Mouse (Mus musculus): ENCODE data around the gene Btbd35f19.
"Not testable (repeated sequence)": the region's sequence is repeated elsewhere in the genome, so short reads cannot be mapped to it uniquely, and the experiment has no call there.

The Btbd35f19 gene

DNA sequence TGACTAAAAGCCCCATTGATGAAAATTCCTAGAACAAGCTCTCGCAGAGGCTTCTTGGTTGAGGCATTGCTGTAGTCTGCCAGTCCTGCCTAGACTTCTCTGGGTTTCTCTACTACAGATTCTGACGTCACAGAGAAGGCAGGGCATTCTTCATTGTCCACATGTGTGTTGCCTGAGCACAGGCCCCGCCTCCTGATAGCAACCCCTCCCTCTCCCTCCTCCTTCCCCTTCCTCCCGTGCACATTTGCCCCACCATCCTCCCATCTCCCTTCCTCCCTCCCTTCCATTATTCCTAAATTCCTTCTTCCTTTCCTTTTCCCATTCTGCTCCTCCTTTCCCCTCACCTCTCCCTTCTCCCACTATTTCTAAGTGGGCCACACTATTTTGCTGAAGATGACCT lies at the start of gene Btbd35f19:
Gene Btbd35f19, minus strand, starts transcription at position 101 of the 400 bp plus-strand sequence.
- not testable (repeated sequence) for DNase-seq

DNA sequence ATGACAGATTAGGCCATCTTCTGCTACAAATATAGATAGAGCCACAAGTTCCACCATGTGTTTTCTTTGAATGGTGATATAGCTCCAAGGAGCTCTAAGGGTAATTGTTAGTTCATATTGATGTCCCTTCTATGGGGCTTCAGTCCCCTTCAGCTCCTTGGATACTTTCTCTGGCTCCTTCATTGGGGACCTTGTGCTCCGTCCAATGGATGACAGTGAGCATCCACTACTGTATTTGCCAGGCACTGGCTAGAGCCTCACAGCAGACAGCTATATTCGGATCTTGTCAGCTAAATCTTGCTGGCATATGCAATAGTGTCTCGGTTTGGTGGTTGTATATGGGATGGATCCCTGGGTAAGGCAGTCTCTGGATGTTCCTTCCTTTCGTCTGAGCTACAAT lies 41.8 kb downstream of the Btbd35f19 start:
- DNase-seq: not testable (repeated sequence)

GRCm38 (mm10) chrX:31336154-31336553 lies 47.6 kb downstream of the Btbd35f19 start, which contains the start of gene Btbd35f26:
Gene Btbd35f26, plus strand, starts transcription at chrX:31336454.
- DNase-seq: not testable (repeated sequence)
